Mouse (Mus musculus) embryonic facial prominence, embryonic 11.5 days (tissue): ENCODE results near the gene Igtp. TPM values are rescaled to one million over a fixed set of nuclear protein-coding genes. Genes with fewer than 3 reads are reported as not detected.
"Not testable (repeated sequence)": the region's sequence is repeated elsewhere in the genome, so short reads cannot be mapped to it uniquely, and the experiment has no call there.

Experiments
- ATAC-seq: fragments of 200-750 bp; cut with Nextera tagmentation; replicated peaks from 2 replicates; pipeline ENCODE4 v1.8.0; 2017; ENCODE audit warnings: low read depth; ENCODE audit not compliant: insufficient number of reproducible peaks, low FRiP score, low TSS enrichment
- DNase-seq: peaks from one replicate; pipeline ENCODE4 v3.0.0-alpha.2; 2015; ENCODE audit warnings: low spot score
- H3K27ac ChIP-seq: fragments of 300-500 bp; sonication (generic); replicated peaks from 2 replicates; pipeline ENCODE4 v1.5.1; 2014; ENCODE audit warnings: mild to moderate bottlenecking, low read depth, low read length, control low read depth
- H3K27me3 ChIP-seq: fragments of 300-500 bp; sonication (generic); 2 replicates; pipeline ENCODE4 v1.6.1; 2014; ENCODE audit warnings: mild to moderate bottlenecking, low read length, moderate library complexity, mixed read lengths; ENCODE audit not compliant: control insufficient read depth, insufficient read depth
- H3K36me3 ChIP-seq: fragments of 300-500 bp; sonication (generic); replicated peaks from 2 replicates; pipeline ENCODE4 v1.6.1; 2014; ENCODE audit warnings: low read depth, mild to moderate bottlenecking, low read length, moderate library complexity, mixed read lengths; ENCODE audit not compliant: control insufficient read depth, insufficient read depth
- H3K4me1 ChIP-seq: fragments of 300-500 bp; sonication (generic); 2 replicates; pipeline ENCODE4 v1.6.1; 2014; ENCODE audit warnings: low read length, mixed read lengths; ENCODE audit not compliant: control insufficient read depth, insufficient read depth
- H3K4me2 ChIP-seq: fragments of 300-500 bp; sonication (generic); 2 replicates; pipeline ENCODE4 v1.6.1; 2014; ENCODE audit warnings: low read depth, mild to moderate bottlenecking, control low read depth, low read length, moderate library complexity
- H3K4me3 ChIP-seq: fragments of 300-500 bp; sonication (generic); 2 replicates; pipeline ENCODE4 v1.5.1; 2014; ENCODE audit warnings: low read depth, low read length, control low read depth
- H3K9ac ChIP-seq: fragments of 300-500 bp; sonication (generic); replicated peaks from 2 replicates; pipeline ENCODE4 v1.6.1; 2014; ENCODE audit warnings: mild to moderate bottlenecking, control low read depth, low read length
- H3K9me3 ChIP-seq: fragments of 300-500 bp; sonication (generic); replicated peaks from 2 replicates; pipeline ENCODE4 v1.6.1; 2016; ENCODE audit warnings: mild to moderate bottlenecking, low read length, inconsistent platforms, mixed read lengths; ENCODE audit not compliant: control insufficient read depth
- WGBS: fragments of 180-500 bp; shearing (Covaris S2); extraction: QIAGEN DNeasy Blood & Tissue Kit; methylation state at CpG from one replicate; pipeline ENCODE4 v1.1.7; 2014; 5-methylcytosine and 5-hydroxymethylcytosine counted together
- polyA plus RNA-seq: library from polyadenylated mRNA; unstranded; fragments of >200 nt; fragmentation: Nextera tagmentation; extraction: Ambion mirVana; gene quantifications from 2 replicates; pipeline ENCODE4 v1.2.1, GENCODE M21; 2014

Igtp gene
- polyA plus RNA-seq, 1 experiment from 2014 or later = 2.5 TPM

GRCm38 (mm10) chr11:58228021-58228420 lies 28.7 kb downstream of the Igtp start:
- H3K36me3 ChIP-seq, H3K9me3 ChIP-seq, H3K9ac ChIP-seq, ATAC-seq, H3K4me2 ChIP-seq, H3K4me3 ChIP-seq, H3K27ac ChIP-seq, H3K27me3 ChIP-seq, H3K4me1 ChIP-seq, DNase-seq: not testable (repeated sequence)
- WGBS = 89% methylated on average over 1 of the region's 2 CpGs

GRCm38 (mm10) chr11:58230396-58230910 lies 31.1 kb downstream of the Igtp start:
- ATAC-seq (no peak), DNase-seq (peak; percentile 11)
- H3K4me1 ChIP-seq = no peaks in the 10 kb centered on the region
- no peak overlapping the region for H3K27ac ChIP-seq
- WGBS = 54% methylated on average over 16 of the region's 16 CpGs
- H3K9me3 ChIP-seq = no peaks in the 10 kb centered on the region
- H3K27me3 ChIP-seq = no peaks in the 10 kb centered on the region
- no peak overlapping the region for H3K4me2 ChIP-seq
- no peak overlapping the region for H3K4me3 ChIP-seq
- H3K9ac ChIP-seq = no peak overlapping the region
- H3K36me3 ChIP-seq = no peaks in the 10 kb centered on the region

- Histone ChIP-seq H3K4me2 (no peak overlapping the region), H3K27ac (no peak overlapping the region), H3K4me1 (no peaks in the 10 kb centered on the region), H3K36me3 (no peaks in the 10 kb centered on the region), H3K4me3 (no peak overlapping the region), H3K9ac (no peak overlapping the region), H3K27me3 (no peaks in the 10 kb centered on the region), H3K9me3 (no peaks in the 10 kb centered on the region)
- ATAC-seq (no peak), DNase-seq (no peak)
- WGBS = 90% methylated on average over 8 of the region's 8 CpGs
These were observed 31.8 kb downstream of the Igtp start for GRCm38 (mm10) chr11:58231156-58231555.

- H3K9me3 ChIP-seq, H3K27ac ChIP-seq, H3K4me1 ChIP-seq, H3K27me3 ChIP-seq, H3K9ac ChIP-seq, DNase-seq, H3K4me2 ChIP-seq, H3K36me3 ChIP-seq, ATAC-seq, H3K4me3 ChIP-seq: not testable (repeated sequence)
- WGBS = 81% methylated on average over 3 of the region's 3 CpGs
These were observed 35.2 kb downstream of the Igtp start for GRCm38 (mm10) chr11:58234551-58234950.

GRCm38 (mm10) chr11:58235152-58235551 lies 35.8 kb downstream of the Igtp start:
- Histone ChIP-seq H3K9ac (no peak overlapping the region), H3K4me3 (no peak overlapping the region), H3K9me3 (no peaks in the 10 kb centered on the region), H3K27me3 (no peaks in the 10 kb centered on the region), H3K4me1 (no peaks in the 10 kb centered on the region), H3K27ac (no peak overlapping the region), H3K4me2 (no peak overlapping the region), H3K36me3 (no peaks in the 10 kb centered on the region)
- ATAC-seq (no peak), DNase-seq (peak; percentile 75)
- 6% methylated on average over 6 of the region's 6 CpGs for WGBS

- DNase-seq (peak; percentile 80), ATAC-seq (peak; percentile 91)
- 1% methylated on average over 37 of the region's 37 CpGs for WGBS
- Histone ChIP-seq H3K4me1 (no peaks in the 10 kb centered on the region), H3K9ac (peak overlapping the region; percentile 37), H3K36me3 (no peaks in the 10 kb centered on the region), H3K4me3 (peak overlapping the region; percentile 40), H3K4me2 (peak overlapping the region; percentile 65), H3K27ac (no peak overlapping the region), H3K27me3 (no peaks in the 10 kb centered on the region), H3K9me3 (no peaks in the 10 kb centered on the region)
These were observed 39.8 kb downstream of the Igtp start for GRCm38 (mm10) chr11:58238840-58239791.

- WGBS = 48% methylated on average over 4 of the region's 4 CpGs
- ATAC-seq (no peak), DNase-seq (no peak)
- Histone ChIP-seq H3K4me3 (no peak overlapping the region), H3K9me3 (no peaks in the 10 kb centered on the region), H3K9ac (no peak overlapping the region), H3K4me2 (no peak overlapping the region), H3K27me3 (no peaks in the 10 kb centered on the region), H3K27ac (no peak overlapping the region), H3K36me3 (no peaks in the 10 kb centered on the region), H3K4me1 (no peaks in the 10 kb centered on the region)
These were observed 47.9 kb downstream of the Igtp start for GRCm38 (mm10) chr11:58247294-58247693.
